30 mouse cellular contexts compared by ENCODE assay signal in the genomic region with DNA sequence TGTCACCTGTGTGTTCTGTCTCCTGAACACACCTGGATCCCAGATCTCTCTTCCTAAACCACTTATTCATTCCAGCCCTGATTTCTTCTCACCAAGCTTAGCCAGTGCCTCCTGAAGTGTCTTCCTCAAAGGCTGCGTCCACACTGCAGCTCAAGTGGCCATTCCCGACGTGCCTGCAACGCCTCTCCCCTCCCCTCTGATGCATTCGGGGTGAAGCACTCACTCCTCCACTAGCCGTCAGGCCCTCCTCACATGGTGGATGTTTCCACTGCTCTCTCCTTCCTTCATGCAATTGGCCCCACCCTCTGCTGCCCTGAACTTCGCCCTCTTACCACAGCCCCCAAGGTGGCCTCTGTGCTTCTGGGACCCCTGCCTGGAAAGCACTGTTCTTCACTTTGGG. TPM values are rescaled to one million over a fixed set of nuclear protein-coding genes. Genes with fewer than 3 reads are reported as not detected.
DNase-seq lines count a peak whose midpoint lies in the region; ATAC-seq and TF ChIP-seq lines count a peak whose summit lies in the region.
"Had no signal": no experiment of that assay in that cellular context is flagged by ENCODE, and none has a peak within 500 bp of the region (broad histone marks: within the 10 kb centered on the region; RNA-seq: fewer than 3 reads in every experiment).

No protein-coding gene starts in this region.

- no peaks in the 10 kb centered on the region for H3K36me3 ChIP-seq in lung, embryonic 16.5 days (ENCODE audit: control insufficient read depth, insufficient read depth, low read length)
- no peaks in the 10 kb centered on the region for H3K36me3 ChIP-seq in kidney, embryonic 15.5 days
- H3K36me3 ChIP-seq: embryonic facial prominence, embryonic 10.5 days; embryonic facial prominence, embryonic 13.5 days; forebrain, embryonic 12.5 days; heart, embryonic 13.5 days; hindbrain, embryonic 12.5 days had no signal

- peak; percentile 12 to 24 for DNase-seq in lung, adult 18-20 months
- DNase-seq in lung, adult 2 months, result no peak
- DNase-seq in lung, postnatal 10 days, result peak; percentile 23
- DNase-seq in lung, postnatal 4 days, result peak; percentile 9 to 54
- no peak for DNase-seq in cerebellum, postnatal 4 days (ENCODE audit: low spot score in 2 of 2)
- no peak for DNase-seq in retina, embryonic 14.5 days (ENCODE audit: low spot score)
- DNase-seq: adrenal gland, adult 2 months; adrenal gland, postnatal 14 days; cerebellum, adult 11 months; cerebellum, adult 2 months; cerebellum, adult 9-11 months; cerebellum, postnatal 25 days; embryo, embryonic 11 days; gastrocnemius, adult 2 months; gastrocnemius, postnatal 25 days; heart, adult 18-20 months; heart, postnatal 14 days; heart, postnatal 4 days had no signal

- WGBS in lung, adult 2 months, result 30% methylated on average over 7 of the region's 7 CpGs
- 15% methylated on average over 7 of the region's 7 CpGs for WGBS in lung, embryonic 16.5 days
- WGBS in kidney, embryonic 15.5 days, result 26% methylated on average over 7 of the region's 7 CpGs

- H3K4me3 ChIP-seq in lung, adult 2 months (replicated peaks; ENCODE audit: extremely low read depth, low read depth, low read length), result no peak overlapping the region
- no peak overlapping the region for H3K4me3 ChIP-seq in lung, embryonic 16.5 days (ENCODE audit: low read length)
- H3K4me3 ChIP-seq in kidney, embryonic 15.5 days (replicated peaks), result no peak overlapping the region
- H3K4me3 ChIP-seq: embryonic facial prominence, embryonic 10.5 days; embryonic facial prominence, embryonic 13.5 days; erythroblast, embryonic 14.5 days; forebrain, embryonic 12.5 days; gastrocnemius, adult 2 months; heart, embryonic 13.5 days; hindbrain, embryonic 12.5 days had no signal

- ATAC-seq in lung, embryonic 16.5 days (ENCODE audit: low read depth), result peak; percentile 85
- ATAC-seq in kidney, embryonic 15.5 days (replicated peaks; ENCODE audit: low FRiP score), result no peak
- ATAC-seq: CD4-positive, CD25-positive, alpha-beta regulatory T cell, adult 4 months; forebrain, embryonic 16.5 days; hindbrain, embryonic 16.5 days had no signal

- H3K4me2 ChIP-seq in lung, embryonic 16.5 days (ENCODE audit: low read depth, low read length), result no peak overlapping the region
- no peak overlapping the region for H3K4me2 ChIP-seq in kidney, embryonic 15.5 days
- H3K4me2 ChIP-seq: embryonic facial prominence, embryonic 13.5 days; forebrain, embryonic 12.5 days; heart, embryonic 13.5 days; hindbrain, embryonic 12.5 days had no signal

- no peaks in the 10 kb centered on the region for H3K9me3 ChIP-seq in lung, embryonic 16.5 days (ENCODE audit: control insufficient read depth, low read length)
- no peaks in the 10 kb centered on the region for H3K9me3 ChIP-seq in kidney, embryonic 15.5 days (replicated peaks)
- H3K9me3 ChIP-seq: embryonic facial prominence, embryonic 10.5 days; embryonic facial prominence, embryonic 13.5 days; forebrain, embryonic 12.5 days; heart, embryonic 13.5 days; hindbrain, embryonic 12.5 days had no signal

- H3K27me3 ChIP-seq in lung, embryonic 16.5 days (ENCODE audit: control insufficient read depth, insufficient read depth, low read depth, low read length), result no peaks in the 10 kb centered on the region
- no peaks in the 10 kb centered on the region for H3K27me3 ChIP-seq in kidney, embryonic 15.5 days
- H3K27me3 ChIP-seq: embryonic facial prominence, embryonic 13.5 days; forebrain, embryonic 12.5 days; heart, embryonic 13.5 days had no signal

- no peak for TF ChIP-seq POLR2A in lung, adult 2 months (IDR thresholded peaks at IDR 0.05; ENCODE audit: borderline replicate concordance, extremely low read depth, low read depth, low read length)

- peaks cover 2% of the 10 kb centered on the region; the same call in 1 of the 2 replicates for H3K4me1 ChIP-seq in lung, adult 2 months (ENCODE audit: control insufficient read depth, insufficient read depth, low read length)
- H3K4me1 ChIP-seq in lung, embryonic 16.5 days (replicated peaks; ENCODE audit: control insufficient read depth, insufficient read depth, low read length), result peaks cover 12% of the 10 kb centered on the region
- no peaks in the 10 kb centered on the region for H3K4me1 ChIP-seq in kidney, embryonic 15.5 days
- H3K4me1 ChIP-seq: embryonic facial prominence, embryonic 10.5 days; forebrain, embryonic 12.5 days; hindbrain, embryonic 12.5 days had no signal

- H3K27ac ChIP-seq in lung, embryonic 16.5 days (ENCODE audit: low read length), result no peak overlapping the region
- H3K27ac ChIP-seq in kidney, embryonic 15.5 days, result no peak overlapping the region
- H3K27ac ChIP-seq: embryonic facial prominence, embryonic 10.5 days; embryonic facial prominence, embryonic 13.5 days; forebrain, embryonic 12.5 days; gastrocnemius, adult 2 months; heart, embryonic 13.5 days; hindbrain, embryonic 12.5 days had no signal

- peak overlapping the region; percentile 24; the same call in 1 of the 2 replicates for H3K9ac ChIP-seq in lung, embryonic 16.5 days (ENCODE audit: low read length)
- no peak overlapping the region for H3K9ac ChIP-seq in kidney, embryonic 15.5 days
- H3K9ac ChIP-seq: embryonic facial prominence, embryonic 13.5 days; forebrain, embryonic 12.5 days; heart, embryonic 13.5 days; hindbrain, embryonic 12.5 days had no signal

- TF ChIP-seq CTCF in lung, adult 2 months (IDR thresholded peaks at IDR 0.05; ENCODE audit: insufficient read depth, low read length), result no peak

RNA-seq across cellular contexts. Expression of gene Vamp9, which starts 9.4 kb away (rescaled TPM):
- 0.33 TPM in 1 of 2 replicates, not detected in the other for polyA plus RNA-seq in lung, adult 2 months (2012; rRNA removed)
- 0.34 and 0.40 TPM in 2 replicates for polyA plus RNA-seq in lung, embryonic 16.5 days (2015; fragmentation: Nextera tagmentation; extraction: Ambion mirVana)
- polyA plus RNA-seq in kidney, embryonic 15.5 days (2015; fragmentation: Nextera tagmentation; extraction: Ambion mirVana), result 0.28 TPM in 1 of 2 replicates, not detected in the other
- polyA plus RNA-seq: C2C12; cerebellum, adult 2 months; embryonic facial prominence, embryonic 10.5 days; erythroblast, embryonic 14.5 days; hindbrain, embryonic 12.5 days had no signal

Comparison
In these comparisons a context has a peak if more than half of its experiments do, and no peak if none do; other contexts are left out.
1. DNase-seq: peak in lung, adult 18-20 months (2 of 2), lung, postnatal 10 days (single experiment) and lung, postnatal 4 days (2 of 2); none in lung, adult 2 months (single experiment), cerebellum, postnatal 4 days (0 of 2) and retina, embryonic 14.5 days (single experiment).